Mouse (Mus musculus): ENCODE results near the gene Vgll2.

Vgll2 gene

DNA sequence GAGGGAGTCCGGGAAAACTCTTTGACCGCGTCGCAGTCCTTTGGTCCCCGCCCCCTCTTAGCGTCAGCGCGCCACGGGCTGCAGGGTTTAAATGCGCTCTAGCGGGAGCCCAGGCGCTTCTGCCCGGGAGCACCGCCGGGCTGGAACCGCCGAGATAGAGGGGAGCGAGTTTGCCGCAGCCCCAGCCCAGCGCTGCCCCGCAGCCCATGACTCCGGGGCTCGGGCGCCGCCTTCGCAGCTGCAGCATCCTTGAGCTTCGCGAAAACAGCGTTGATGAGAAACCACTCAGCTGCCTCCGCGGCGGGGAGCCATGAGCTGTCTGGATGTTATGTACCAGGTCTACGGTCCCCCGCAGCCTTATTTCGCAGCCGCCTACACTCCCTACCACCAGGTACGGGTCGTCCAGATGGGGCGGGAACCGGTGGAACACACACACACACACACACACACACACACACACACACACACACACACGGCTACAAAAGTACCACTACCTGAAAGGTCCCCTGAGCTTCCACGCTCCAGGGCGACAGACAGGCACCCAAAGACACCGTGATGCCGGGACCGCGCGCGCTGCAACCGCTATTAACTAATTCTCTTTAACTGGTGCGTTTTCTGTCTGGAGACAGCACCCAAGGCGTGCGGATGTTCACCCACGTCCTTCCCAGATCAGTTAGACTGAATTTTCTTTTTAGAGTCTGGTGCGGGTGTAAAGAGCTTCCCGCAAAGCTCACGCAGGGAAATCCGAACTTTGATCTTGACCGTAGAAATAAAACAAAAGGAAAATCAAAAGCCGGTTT is at the start of gene Vgll2:
Gene Vgll2, plus strand, starts transcription at position 90 of the 800 bp plus-strand sequence.
- no peak for DNase-seq (ENCODE audit: extremely low spot score, low read depth, low spot score)

DNA sequence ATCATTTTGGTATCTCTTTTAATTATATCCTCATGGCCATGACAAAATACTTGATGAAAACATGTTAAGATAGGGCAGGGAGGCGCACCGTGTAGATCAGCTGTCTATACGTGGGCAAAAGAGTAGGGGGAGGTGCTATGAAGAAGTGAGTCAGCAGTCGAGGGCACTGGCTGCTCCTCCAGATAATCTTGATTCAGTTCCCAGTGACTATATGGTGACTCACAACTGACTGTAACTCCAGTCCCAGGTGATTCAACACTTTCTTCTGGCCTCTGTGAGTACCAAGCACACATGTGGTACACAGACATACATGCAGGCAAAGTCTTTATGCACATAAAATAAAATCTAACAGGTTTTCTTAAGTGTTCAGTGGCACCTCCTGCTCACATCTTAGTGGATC is 47.2 kb upstream of the Vgll2 start:
- no peak for DNase-seq (ENCODE audit: extremely low spot score, low read depth, low spot score)

DNA sequence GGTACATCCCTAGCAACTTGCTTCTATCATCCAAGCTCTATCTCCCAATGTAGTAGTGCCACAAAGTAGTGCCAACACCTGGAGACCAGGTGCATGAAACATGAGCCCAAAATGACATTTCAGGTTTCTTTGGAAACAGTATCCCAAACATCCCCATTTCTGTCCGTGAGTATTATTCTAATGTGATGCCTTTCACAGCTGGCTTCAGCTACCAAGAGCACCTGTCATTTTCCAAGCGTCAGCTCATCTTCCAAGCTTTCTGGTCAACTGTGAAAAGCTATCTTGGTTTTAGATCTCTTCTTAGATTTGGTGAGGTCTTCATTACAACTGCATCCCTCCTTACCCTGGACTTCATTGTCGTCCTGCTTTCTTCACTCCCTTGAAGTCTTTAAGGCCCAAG is 46.7 kb upstream of the Vgll2 start:
- no peak for DNase-seq (ENCODE audit: extremely low spot score, low read depth, low spot score)

DNA sequence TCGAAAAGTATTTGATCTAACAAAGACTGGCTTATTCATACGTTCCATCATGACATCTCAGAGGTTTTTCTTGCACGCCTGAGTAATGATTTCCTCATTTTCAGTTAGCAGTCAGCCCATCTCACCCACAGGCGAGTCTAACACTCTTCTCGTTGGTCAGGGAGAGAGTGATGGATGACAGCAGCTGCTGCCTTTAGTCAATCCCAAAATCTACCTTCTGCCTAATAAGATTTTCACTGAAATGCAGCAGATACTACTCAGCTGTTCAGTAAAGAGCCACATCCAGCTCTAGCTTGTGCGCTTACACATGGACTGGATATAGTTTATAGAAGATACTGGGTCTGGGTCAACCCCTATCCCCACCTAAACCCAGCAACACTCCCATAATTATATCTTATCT is 40.7 kb upstream of the Vgll2 start:
- no peak for DNase-seq (ENCODE audit: extremely low spot score, low read depth, low spot score)

DNA sequence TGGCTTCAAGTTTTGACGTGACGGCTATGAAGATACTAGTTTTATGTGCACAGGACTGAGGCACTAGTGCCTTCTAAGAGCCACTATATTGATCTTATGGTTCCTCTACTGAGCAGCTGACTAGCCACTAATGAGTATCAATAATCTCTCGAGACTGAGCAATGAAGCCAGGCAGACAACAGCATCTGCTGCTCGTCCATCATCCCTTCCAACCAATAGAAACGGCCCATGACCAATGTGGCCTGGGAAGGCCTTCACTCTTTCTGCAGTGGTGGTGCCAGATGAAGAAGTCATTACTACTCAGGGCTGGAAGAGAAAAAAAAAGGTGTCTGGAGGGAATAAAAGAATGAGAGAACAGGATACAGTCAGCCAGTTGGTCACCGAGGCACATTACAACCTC is 39.9 kb upstream of the Vgll2 start:
- no peak for DNase-seq (ENCODE audit: extremely low spot score, low read depth, low spot score)

DNA sequence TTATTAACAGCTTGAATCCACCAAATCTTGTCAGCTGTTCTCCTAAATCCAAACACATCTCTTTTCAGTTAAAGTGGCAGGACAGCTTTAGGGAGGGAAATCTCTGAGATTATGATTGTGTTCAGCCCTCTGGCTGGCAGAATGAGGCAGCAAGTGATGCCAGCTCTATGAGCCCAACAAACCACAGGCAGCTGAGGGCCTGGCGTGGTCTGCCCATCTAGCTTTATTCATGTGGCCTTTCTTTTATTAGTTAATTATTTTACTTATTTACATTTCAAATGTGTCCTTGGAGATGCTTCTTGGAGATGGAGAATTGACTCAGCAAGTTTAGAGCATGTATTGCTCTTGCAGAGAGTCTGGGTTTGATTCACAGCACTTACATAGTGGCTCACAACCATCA is 3.8 kb upstream of the Vgll2 start:
- no peak for DNase-seq (ENCODE audit: extremely low spot score, low read depth, low spot score)

DNA sequence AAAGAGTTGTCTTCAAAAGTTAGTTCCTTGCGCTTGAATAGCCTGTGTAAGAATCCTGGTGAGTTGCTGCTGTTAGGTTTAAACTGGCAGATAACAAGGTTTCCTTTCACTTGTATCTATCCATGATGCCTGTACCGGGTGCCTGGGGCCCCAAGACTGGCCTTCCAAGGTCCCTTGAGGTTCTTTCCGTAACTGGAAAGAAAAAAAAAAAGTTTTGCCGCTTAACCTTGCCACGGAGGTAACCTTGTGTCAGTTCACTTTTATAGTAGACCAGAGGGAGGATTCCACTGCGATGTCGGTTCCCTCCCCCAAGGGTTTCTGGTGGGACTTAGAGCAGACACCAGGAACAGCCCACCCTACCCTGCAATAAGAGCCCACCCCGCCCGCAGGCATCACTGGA is 1.1 kb upstream of the Vgll2 start:
- DNase-seq (ENCODE audit: extremely low spot score, low read depth, low spot score): no peak

DNA sequence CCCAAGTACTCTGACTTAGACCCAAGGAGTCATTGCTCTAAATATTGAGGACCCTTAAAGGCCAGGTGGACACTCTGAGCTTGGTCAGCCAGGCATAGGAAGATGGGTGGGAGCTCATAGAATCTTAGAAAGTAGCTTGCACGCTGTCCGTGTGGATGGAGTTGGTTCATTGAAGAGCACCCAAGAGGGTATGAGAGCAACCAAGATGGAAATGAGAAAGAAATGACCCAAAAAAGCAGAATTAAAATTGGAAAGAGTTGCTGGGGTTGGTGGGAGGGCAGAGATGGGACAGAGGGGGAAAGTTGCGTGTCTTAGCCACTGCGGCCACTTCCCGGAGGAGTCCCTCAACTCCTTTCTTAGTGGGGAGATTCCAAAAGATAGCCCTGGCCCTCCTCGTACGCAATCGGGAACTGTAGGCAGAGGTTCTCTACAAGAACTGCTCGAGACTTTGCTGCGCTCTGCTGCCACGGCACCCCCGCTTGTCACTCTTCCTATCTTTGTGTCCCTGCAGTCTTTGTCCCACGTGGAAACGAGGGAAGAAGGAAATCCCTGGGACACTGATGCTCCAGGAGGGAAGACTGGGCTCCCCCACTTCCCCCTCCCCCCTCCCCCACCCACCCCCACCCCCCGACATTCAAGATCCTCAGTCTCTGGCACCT is 437 bp upstream of the Vgll2 start:
- DNase-seq (ENCODE audit: extremely low spot score, low read depth, low spot score): no peak

DNA sequence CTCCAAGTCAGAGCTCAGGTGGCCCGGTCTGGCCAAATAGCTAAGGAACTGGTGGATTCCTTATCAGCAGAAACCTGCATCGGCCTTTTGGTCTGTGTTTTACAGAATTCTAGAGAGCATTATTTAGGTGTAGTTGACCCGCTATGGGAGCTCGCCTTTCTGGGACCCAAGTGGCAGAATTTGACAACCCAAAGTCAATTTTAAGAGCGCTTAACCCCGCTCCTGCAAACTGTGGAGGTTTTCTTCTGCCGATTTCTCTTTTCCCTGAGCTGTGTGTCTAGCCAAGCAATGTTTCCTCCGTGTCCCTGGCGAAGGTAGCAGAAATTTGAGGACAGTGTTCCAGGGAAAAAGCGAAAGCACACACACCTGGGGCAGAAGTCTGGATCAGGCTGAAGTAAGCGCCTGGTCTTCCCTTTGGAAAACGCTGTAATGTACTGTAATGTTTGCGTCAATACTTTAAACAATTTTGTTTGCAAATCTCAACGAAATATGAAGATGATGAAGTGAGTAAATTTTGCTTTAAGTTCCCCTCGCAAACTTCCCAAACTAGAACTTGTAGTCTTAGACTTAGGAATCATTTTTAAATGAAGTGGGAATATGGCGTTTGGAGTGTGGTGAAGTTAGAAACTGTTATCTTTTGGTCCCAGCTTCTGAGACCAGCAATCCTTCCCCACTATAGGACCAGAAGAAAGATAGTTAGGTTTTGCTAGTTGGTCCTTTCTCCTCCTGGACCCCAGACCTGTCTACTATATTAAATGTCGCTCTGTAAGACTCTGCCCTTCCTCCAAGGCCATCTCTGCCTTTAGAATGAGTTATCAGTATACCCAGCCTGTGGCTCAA is 1.1 kb downstream of the Vgll2 start:
- DNase-seq (ENCODE audit: extremely low spot score, low read depth, low spot score): no peak

DNA sequence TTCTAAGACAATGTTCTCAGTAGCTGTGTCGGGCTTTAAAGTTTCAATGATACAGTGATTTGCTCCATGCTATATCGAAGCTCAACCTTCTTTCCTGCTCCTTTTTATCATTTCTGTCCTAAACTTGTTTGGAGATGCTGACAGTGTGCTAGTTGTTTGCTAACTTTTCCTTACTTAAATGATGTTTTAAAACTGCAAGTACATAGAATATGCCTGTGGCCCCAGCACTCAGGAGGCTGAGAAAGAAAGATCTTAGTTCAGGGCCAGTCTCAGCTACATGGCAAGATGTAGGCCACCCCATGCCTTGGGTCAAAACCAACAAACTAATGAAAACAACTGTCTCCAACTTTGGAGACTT is 1.7 kb downstream of the Vgll2 start:
- DNase-seq (ENCODE audit: extremely low spot score, low read depth, low spot score): no peak

DNA sequence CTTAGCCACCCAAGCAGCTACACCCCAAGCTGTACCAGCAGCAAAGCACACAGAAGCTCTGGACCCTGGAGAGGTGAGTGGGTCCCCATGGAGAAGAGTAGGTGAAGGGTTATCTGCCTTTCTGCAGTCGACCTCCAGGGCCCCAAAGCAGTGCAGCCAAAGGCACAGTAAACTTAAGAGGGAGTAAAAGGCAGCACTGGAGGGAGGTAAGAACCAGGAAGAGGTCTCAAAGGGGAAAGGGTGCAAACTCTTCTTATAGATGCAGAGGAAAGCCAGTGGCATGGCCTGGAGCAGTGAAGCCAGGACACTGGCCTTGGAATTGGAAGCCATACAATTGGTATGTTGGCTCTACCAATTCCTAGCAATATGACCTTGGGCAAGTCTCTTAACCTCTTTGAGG is 3.0 kb downstream of the Vgll2 start:
- no peak for DNase-seq (ENCODE audit: extremely low spot score, low read depth, low spot score)

DNA sequence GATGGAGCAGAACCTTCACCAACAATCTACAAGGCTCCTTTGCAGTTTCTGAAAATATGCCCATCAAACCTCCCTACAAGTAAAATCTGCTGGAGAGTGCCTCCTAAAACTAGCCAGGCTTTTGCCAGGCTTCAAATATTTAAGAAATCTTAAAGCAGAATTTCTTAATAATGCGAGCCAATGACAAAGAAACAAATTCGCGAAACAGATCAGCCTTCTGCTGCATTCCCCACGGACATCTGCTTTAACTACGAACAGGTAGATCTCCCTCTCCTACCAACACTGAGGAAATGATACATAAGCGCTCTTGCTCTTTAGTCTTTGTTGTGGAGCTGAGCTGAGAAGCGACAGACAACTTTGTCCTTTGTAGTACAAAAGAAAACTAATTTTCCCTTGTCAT is 3.5 kb downstream of the Vgll2 start:
- no peak for DNase-seq (ENCODE audit: extremely low spot score, low read depth, low spot score)

DNA sequence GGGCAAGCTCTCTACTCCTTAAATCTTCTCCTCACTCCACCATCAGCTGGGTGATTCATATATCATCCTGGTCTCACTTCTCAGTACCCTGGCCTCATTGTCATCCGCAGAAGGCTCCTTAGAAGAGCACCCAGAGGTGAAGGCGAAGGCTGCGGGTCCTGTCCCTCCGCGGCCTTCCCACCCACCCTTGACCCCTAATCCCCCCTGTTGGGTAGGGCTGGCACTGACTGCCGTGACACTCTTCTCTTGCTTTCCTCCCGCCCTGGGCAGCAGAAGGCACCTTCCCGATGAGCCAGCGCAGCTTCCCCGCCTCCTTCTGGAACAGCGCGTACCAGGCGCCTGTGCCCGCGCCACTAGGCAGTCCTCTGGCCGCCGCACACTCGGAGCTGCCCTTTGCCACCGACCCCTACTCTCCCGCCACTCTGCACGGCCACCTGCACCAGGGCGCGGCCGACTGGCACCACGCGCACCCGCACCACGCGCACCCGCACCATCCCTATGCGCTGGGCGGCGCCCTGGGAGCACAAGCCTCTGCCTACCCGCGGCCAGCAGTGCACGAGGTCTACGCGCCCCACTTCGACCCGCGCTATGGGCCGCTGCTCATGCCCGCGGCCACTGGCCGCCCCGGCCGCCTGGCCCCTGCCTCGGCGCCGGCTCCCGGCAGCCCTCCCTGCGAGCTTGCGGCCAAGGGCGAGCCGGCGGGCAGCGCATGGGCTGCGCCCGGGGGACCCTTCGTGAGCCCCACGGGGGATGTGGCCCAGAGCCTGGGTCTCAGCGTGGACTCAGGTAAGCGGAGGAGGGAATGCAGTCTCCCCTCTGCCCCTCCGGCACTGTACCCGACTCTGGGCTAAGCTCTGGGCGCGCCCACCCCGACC is 5.1 kb downstream of the Vgll2 start:
- no peak for DNase-seq (ENCODE audit: extremely low spot score, low read depth, low spot score)

DNA sequence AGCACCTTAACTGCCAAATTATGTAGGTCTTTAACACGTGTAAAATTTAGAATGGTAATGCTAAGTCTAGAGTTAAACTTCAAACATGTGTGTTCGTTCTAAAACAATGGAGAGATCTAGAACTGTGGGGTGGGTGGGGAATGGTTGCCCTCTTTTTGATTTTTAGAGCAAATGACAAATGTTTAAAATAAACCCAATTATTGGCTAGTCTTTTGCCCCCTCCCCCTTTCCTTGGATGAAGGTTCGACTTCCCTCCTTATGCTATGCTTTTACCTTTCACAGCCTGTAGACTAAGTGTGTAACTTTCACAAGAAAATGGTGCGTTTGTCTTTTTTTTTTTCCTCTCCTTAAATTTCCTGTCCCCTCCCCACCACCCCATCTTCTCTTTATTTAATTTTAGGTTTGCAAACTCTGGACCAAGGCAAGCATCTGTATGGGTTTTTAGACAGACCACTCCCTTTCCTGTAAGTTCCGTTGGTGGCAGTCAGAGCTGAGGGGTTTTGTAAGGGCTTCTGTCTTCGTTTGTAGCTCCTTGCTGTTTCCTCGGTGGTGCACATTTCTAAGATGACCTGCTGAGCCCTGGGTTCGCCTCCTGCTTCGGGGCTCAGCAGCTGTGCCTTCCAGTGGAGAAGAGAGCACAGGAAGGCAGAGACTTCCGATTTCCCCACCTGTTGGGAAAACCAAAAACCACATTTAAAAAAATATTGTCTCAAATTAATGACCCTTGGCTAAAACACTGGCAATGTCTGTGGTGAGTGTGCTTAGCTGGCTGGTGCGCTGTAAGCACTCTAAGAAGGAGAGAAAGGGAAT is 6.5 kb downstream of the Vgll2 start:
- no peak for DNase-seq (ENCODE audit: extremely low spot score, low read depth, low spot score)

DNA sequence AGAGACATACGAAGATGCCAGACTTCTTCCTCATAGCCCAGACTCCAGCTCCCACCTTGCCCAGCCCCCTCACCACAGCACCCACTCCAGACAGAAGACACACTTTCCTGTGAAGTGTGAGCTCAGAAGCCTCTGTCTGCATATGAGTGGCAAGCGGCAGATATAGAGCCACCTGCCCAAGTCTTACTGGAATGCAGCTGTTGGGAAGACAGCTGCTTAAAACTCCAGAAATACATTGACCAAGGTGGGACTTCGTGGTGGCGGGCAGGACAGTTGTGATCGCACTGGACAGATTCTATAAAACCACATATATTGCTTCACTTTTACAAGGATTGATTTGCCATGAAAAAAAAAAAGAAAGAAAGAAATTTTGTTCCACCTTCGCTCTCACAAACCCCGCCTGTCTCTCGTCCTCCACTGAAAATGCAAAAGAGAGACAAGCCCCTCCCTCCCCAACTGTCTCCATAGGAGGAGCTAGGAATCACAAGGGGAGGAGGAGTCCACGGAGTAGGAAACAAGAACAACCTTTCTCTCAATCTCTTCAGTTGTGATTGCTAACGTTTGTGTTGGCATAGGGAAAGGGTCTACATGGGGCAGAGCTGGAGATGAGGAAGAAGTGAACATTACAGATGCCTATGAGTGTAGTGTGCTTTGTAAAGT is 7.2 kb downstream of the Vgll2 start:
- DNase-seq (ENCODE audit: extremely low spot score, low read depth, low spot score): no peak

DNA sequence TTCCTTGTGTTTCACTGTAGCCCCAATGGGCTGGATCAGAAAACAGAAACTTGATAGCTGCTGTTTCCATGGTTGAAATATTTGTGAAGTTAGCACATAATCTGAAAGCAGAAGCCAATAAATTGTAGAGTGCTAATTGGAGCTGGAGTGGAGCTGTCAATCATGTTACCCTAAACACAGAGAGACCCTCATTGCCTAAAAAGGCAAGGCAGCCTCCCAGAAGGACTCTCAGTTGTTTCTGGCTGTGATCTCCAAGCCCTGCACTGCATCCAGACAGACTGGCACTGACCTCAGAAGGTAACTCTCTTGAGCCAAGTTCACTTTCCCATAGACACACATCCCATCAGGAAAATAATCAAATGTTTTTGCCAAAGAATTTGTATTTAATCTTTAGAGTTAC is 11.4 kb downstream of the Vgll2 start:
- DNase-seq (ENCODE audit: extremely low spot score, low read depth, low spot score): no peak

DNA sequence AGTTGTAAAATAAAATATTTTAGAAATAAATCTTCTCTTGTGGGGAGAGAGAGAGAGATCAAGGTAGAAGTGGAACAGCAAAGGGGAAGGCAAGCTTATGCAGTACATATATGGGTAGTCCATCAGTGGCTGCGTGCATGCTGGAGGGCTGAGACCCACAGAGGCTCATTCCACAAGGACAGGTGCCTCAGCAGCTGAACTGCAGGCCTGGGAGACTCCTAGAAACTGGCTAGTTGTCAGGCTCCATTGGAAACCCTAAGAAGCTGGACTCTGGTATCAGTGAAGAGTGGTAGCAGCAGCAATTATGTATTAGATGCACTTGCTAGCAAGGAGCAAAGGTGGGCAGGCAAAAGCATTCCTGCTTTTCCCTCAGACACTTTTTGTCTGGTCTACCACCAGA is 17.1 kb downstream of the Vgll2 start:
- no peak for DNase-seq (ENCODE audit: extremely low spot score, low read depth, low spot score)

DNA sequence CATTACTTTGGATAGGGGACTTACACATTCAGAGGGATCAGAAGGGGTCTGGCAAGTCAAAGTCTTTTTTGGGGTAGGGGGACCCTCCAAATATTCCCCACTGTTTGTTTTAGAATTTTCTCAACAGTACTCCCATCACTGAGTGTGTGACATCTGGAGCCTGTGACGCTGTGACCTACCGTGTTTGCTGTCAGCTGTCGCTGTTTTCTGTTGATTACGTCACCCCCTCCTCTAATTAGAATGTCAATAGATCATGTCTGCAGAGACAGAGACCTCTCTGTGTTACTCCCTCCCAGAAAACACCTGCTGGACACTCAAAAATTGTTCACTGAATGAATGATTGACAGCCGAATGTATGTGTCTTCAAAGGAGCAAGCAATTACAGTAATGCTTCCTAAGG is 20.8 kb downstream of the Vgll2 start:
- no peak for DNase-seq (ENCODE audit: extremely low spot score, low read depth, low spot score)

DNA sequence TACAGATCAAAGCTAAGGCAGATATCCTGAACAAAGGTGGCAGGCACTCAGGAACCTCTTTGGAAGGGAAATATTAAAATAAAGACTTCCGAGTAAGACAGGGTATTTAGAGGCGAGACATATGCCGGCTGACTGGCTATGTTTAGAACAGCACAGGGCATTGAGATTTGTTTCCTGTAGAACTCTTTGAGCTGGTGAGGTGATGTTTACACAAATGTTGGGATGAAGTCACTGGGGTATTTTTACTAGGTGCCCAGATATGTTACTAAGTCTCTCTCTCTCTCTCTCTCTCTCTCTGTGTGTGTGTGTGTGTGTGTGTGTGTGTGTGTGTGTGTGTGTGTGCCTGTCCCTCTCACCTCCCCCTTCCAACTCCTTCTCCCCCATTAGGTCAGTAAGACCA is 26.0 kb downstream of the Vgll2 start:
- no peak for DNase-seq (ENCODE audit: extremely low spot score, low read depth, low spot score)

DNA sequence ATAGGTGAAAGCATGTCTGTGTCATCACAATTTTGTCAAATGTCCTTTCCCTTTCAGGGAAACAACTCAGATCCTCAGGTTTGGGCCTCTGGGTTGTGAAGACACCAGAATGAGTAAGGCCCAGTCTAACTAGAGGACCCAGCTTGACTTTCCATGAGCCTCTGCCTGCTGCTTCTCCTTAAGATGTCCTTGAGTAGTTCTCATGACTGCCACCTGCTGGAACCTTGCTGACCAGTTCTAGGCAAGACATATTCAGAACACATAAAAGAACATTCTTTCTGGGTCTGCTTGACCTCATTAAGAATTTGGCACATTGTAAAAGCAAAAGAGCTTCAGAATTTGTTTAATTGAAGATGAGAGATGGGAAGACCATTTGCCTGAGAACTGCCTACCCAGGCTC is 50.2 kb downstream of the Vgll2 start:
- no peak for DNase-seq (ENCODE audit: extremely low spot score, low read depth, low spot score)

Data from hindlimb bud, embryonic 11.5 days (tissue).